Mouse (Mus musculus) cortical plate, adult 2 months (tissue): ENCODE results near the gene Mus81.

Experiments
- CTCF ChIP-seq: fragments of 200-500 bp; IDR thresholded peaks from 2 replicates; pipeline ENCODE4 v1.5.1; 2011; ENCODE audit warnings: mild to moderate bottlenecking, control low read depth, low read length; ENCODE audit not compliant: insufficient read depth; ENCODE audit errors: extremely low read depth
- POLR2A ChIP-seq: fragments of 200-500 bp; IDR thresholded peaks from 2 replicates; pipeline ENCODE4 v1.6.1; 2011; ENCODE audit warnings: mild to moderate bottlenecking, low read length, control low read depth; ENCODE audit not compliant: insufficient read depth; ENCODE audit errors: extremely low read depth

GRCm38 (mm10) chr19:5449673-5450072 lies 38.5 kb downstream of the Mus81 start:
- no peak for TF ChIP-seq CTCF
- no peak for TF ChIP-seq POLR2A
